Mouse (Mus musculus): ENCODE data around the gene Olfr211. TPM values are rescaled to one million over a fixed set of nuclear protein-coding genes. Genes with fewer than 3 reads are reported as not detected.

The Olfr211 gene
- not detected in 2 replicates for polyA plus RNA-seq (2015; fragmentation: Nextera tagmentation; extraction: Ambion mirVana)

DNA sequence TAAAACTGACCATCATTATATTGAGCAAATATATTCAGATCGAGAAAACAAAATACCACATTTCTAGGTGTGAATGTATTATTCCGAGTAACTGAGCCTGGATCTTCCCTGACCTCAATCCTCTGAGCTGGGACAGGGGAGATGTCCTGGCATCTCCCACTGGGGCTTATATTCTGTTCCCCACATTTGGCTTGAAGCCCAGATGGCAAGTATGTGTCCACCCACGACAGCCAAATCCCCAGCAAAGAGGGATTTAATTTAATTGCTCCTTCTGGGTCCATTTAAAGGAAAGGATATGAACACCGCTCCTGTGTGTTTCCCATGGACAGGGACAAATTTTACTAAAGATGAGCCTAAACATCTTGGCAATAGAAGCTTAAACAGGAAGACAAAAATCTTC lies at the start of gene Olfr211:
Gene Olfr211, plus strand, starts transcription at position 301 of the 400 bp plus-strand sequence.
- no peaks in the 10 kb centered on the region for H3K36me3 ChIP-seq
- 64% methylated on average over 4 of the region's 4 CpGs for WGBS

DNA sequence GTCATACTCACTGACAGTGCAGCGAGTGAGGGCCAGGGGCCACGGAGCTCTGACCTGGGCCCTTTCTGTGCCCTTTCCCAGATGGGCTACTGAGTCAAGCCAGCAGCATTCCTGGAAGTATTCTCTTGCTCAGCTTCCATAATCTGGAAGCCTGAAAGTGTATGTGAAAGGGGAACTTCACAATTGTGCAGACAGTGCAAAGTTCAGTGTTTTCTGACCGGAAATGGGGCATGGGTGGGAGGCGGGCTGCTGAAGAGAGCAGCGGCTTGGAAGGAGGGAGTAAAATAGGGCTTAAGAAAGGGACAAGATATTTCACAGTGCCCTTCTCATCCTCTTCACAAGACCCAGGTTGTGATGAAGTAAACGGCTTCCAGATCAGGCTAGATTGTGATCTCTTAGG lies 49.4 kb upstream of the Olfr211 start:
- no peak for ATAC-seq (ENCODE audit: insufficient number of reproducible peaks, low FRiP score, low TSS enrichment, low read depth)
- Histone ChIP-seq H3K4me3 (no peak overlapping the region), H3K36me3 (no peaks in the 10 kb centered on the region), H3K4me1 (no peaks in the 10 kb centered on the region), H3K9ac (no peak overlapping the region), H3K27me3 (no peaks in the 10 kb centered on the region), H3K27ac (no peak overlapping the region), H3K9me3 (no peaks in the 10 kb centered on the region), H3K4me2 (no peak overlapping the region)
- WGBS: 85% methylated on average over 6 of the region's 6 CpGs

More for the DNA sequence above, at the start of gene Olfr211:
- H3K9ac ChIP-seq: no peak within 1 kb of the TSS
- no peaks in the 10 kb centered on the region for H3K27me3 ChIP-seq
- H3K4me1 ChIP-seq: no peaks in the 10 kb centered on the region
- H3K4me2 ChIP-seq: no peak within 1 kb of the TSS
- no peak within 1 kb of the TSS for H3K4me3 ChIP-seq
- no peak for ATAC-seq (ENCODE audit: insufficient number of reproducible peaks, low FRiP score, low TSS enrichment, low read depth)
- H3K27ac ChIP-seq: no peak within 1 kb of the TSS
- no peaks in the 10 kb centered on the region for H3K9me3 ChIP-seq

DNA sequence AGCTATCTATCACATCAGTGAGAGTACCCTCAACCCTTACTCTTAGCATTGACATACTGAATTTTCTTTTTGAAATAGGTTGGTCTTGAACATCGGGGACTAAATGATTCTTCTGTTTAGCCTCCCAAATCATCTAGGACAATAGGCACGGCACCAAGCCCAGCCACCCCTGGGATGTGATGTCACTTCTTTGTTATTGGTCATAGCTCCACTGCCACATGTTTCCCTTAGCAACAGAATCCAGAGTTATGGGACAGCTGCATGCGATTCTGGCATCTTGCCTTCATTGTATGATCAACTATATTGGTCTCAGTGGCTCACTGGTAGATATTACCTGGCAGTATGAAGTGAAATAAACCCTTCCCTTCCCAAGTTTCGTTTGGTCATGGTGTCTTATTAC lies 48.4 kb upstream of the Olfr211 start:
- Histone ChIP-seq H3K4me3 (no peak overlapping the region), H3K36me3 (no peaks in the 10 kb centered on the region), H3K4me2 (no peak overlapping the region), H3K27me3 (no peaks in the 10 kb centered on the region), H3K9me3 (no peaks in the 10 kb centered on the region), H3K27ac (no peak overlapping the region), H3K4me1 (no peaks in the 10 kb centered on the region), H3K9ac (no peak overlapping the region)
- no peak for ATAC-seq (ENCODE audit: insufficient number of reproducible peaks, low FRiP score, low TSS enrichment, low read depth)
- 63% methylated on average over 4 of the region's 4 CpGs for WGBS

DNA sequence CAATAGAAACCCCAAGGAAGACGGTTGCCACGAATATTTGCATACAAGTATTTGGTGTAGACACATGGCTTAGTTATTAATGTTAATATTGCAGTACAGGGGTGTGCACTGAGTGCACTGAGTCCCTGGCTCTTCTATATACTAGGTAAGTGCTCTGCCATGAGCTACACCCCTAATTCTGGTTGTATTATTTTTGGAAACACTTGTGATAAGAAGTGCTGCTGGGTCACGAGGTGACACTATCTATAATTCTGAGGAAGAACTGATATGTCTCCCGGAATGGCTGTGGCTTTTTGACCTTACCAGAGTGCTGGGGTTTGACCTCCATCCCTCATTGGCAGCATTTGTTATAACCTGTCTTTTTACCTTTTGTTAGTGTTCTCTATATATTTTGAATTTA lies 48.0 kb upstream of the Olfr211 start:
- H3K27ac ChIP-seq: no peak overlapping the region
- WGBS: 78% methylated on average over 4 of the region's 4 CpGs

DNA sequence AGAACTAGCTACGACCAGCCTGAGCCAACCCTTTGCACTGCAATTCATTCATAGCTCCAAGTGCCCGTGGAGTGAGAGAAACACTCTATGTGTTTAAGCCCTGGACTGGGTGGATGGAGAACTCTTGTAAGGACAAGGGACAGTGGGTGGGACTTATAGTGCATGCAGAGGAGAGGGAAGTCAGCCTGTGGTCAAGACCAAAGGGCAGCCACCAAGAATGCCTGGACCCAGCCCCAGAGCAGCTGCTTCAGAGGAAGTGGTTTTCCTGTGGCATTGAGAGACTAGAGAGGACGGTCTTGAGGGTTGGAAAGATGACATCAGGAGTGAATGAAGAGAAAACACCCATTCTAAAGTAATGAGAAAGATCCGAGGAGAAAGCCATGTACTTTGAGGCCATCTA lies 33.1 kb upstream of the Olfr211 start:
- no peak for ATAC-seq (ENCODE audit: insufficient number of reproducible peaks, low FRiP score, low TSS enrichment, low read depth)
- no peak overlapping the region for H3K27ac ChIP-seq
- H3K9me3 ChIP-seq: no peaks in the 10 kb centered on the region
- peaks cover 4% of the 10 kb centered on the region for H3K4me1 ChIP-seq
- 75% methylated on average over 4 of the region's 4 CpGs for WGBS
- no peak overlapping the region for H3K9ac ChIP-seq
- H3K36me3 ChIP-seq: no peaks in the 10 kb centered on the region
- peaks cover 21% of the 10 kb centered on the region for H3K27me3 ChIP-seq
- H3K4me3 ChIP-seq: no peak overlapping the region
- H3K4me2 ChIP-seq: no peak overlapping the region

More for the DNA sequence above, 48.0 kb upstream of the Olfr211 start:
- Histone ChIP-seq H3K9me3 (no peaks in the 10 kb centered on the region), H3K4me3 (no peak overlapping the region), H3K4me1 (no peaks in the 10 kb centered on the region), H3K4me2 (no peak overlapping the region), H3K27me3 (no peaks in the 10 kb centered on the region), H3K36me3 (no peaks in the 10 kb centered on the region), H3K9ac (no peak overlapping the region)
- no peak for ATAC-seq (ENCODE audit: insufficient number of reproducible peaks, low FRiP score, low TSS enrichment, low read depth)

DNA sequence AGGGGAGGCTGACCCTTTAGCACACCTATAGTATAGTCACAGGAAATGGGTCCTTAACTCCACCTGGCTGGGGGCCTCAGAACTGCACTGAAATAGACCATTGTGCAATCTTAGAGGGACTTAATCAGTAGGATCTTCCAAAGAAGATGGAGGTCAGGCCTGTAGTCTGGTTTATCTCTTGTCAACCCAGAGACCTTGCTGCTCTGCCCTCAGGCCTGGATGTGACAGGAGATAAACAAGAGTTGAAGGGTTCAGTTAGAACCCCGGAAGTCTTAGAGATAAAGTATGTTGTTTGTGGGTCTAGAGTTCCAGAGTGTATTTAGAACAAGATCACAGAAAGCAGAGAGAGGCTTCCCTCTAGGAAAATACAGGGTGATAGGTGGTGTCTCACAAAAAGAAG lies 32.4 kb upstream of the Olfr211 start:
- Histone ChIP-seq H3K27me3 (peaks cover 28% of the 10 kb centered on the region), H3K9ac (no peak overlapping the region), H3K4me2 (no peak overlapping the region), H3K9me3 (no peaks in the 10 kb centered on the region), H3K27ac (no peak overlapping the region), H3K36me3 (no peaks in the 10 kb centered on the region), H3K4me1 (peaks cover 6% of the 10 kb centered on the region), H3K4me3 (no peak overlapping the region)
- ATAC-seq (ENCODE audit: insufficient number of reproducible peaks, low FRiP score, low TSS enrichment, low read depth): no peak
- WGBS: 69% methylated on average over 1 of the region's 1 CpGs

DNA sequence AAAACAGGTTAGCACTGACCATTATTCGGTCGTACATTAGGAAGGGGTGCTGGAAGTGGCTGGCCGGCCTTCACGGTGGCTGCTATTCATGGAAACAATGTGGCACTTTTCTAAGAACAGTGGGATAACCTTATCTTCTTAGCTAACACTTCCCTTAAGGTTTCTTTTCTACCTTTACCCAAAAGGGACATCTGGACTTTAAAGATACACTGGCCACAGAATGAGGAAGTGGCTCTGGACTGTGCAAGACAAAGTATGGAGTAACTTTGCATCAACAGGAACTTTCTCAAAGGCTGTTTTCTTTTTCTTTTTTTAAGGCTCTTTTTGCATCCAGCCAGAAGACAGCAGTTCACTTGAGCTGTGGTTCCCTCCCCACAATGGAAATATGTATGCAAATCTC lies 30.2 kb upstream of the Olfr211 start:
- no peak overlapping the region for H3K4me2 ChIP-seq
- no peak for ATAC-seq (ENCODE audit: insufficient number of reproducible peaks, low FRiP score, low TSS enrichment, low read depth)
- WGBS: 77% methylated on average over 4 of the region's 4 CpGs

DNA sequence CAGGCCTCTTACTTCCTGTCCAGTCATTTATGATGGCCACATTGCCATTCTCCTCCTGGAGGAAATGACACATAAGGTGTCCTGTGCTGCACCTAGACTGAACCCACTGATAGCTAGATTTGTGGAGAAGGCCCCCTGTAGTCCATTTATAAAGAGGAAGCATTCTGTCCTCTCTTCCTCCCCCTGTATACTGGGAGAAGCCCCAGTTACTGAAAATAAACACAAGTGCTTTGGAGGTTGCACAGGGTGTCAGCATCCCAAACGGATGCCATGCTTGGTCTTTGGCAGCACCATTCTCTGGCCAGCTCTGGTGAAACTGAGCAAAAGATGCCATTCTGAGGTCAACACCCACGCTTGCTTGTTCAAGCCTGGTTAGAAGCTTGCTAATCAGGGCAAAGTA lies 29.7 kb upstream of the Olfr211 start:
- Histone ChIP-seq H3K4me3 (no peak overlapping the region), H3K9me3 (no peaks in the 10 kb centered on the region), H3K4me2 (no peak overlapping the region), H3K27me3 (peaks cover 39% of the 10 kb centered on the region), H3K36me3 (no peaks in the 10 kb centered on the region), H3K27ac (no peak overlapping the region), H3K4me1 (peaks cover 6% of the 10 kb centered on the region), H3K9ac (no peak overlapping the region)
- 70% methylated on average over 2 of the region's 2 CpGs for WGBS
- no peak for ATAC-seq (ENCODE audit: insufficient number of reproducible peaks, low FRiP score, low TSS enrichment, low read depth)

More for the DNA sequence above, 30.2 kb upstream of the Olfr211 start:
- Histone ChIP-seq H3K27me3 (peaks cover 39% of the 10 kb centered on the region), H3K9ac (no peak overlapping the region), H3K36me3 (no peaks in the 10 kb centered on the region), H3K27ac (no peak overlapping the region), H3K4me1 (peaks cover 6% of the 10 kb centered on the region), H3K4me3 (no peak overlapping the region), H3K9me3 (no peaks in the 10 kb centered on the region)

DNA sequence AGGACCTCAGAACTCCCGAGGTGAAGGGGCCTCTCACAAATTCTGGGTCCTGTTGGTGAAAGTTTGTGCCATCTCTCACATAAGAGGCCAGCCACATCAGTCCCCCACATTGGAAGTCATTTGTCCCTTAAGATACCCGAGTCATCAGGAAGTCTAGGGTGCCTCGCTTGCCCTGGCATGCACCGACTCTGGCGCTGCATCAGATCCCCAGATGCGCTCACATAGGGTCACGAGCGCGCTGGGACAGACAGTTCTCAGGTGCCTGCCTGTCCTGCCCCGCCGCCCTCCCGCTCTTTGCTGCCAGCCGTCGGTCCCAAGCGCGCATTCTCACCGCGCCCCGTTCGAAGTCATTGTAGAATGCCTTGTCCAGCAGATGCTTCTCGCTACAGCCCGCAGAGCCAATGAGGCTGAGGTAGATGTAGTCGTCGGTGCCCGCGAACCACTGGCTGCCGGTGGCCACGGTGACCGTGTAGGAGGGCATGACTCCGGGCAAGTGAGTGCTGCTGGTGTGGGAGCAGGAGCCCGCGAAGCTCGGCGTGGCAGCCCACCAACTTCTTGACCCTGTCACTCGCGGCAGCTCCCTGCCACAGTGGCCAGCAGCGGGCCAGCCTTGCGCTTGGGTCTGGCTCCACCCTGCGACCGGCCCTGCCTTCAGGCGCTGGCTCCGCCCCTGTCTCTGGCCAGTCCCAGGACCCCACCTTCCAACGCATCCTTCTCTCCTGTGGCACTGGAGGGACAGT lies 28.2 kb upstream of the Olfr211 start, which contains the start of gene Alox5:
Gene Alox5, minus strand, starts transcription at position 635 of the 740 bp plus-strand sequence.
- ATAC-seq (ENCODE audit: insufficient number of reproducible peaks, low FRiP score, low TSS enrichment, low read depth): no peak
- Histone ChIP-seq H3K9me3 (no peaks in the 10 kb centered on the region), H3K4me2 (peak within 1 kb of the TSS; percentile 36), H3K9ac (no peak within 1 kb of the TSS), H3K27me3 (peaks cover 39% of the 10 kb centered on the region), H3K27ac (no peak within 1 kb of the TSS), H3K4me1 (peaks cover 6% of the 10 kb centered on the region), H3K36me3 (no peaks in the 10 kb centered on the region), H3K4me3 (peak within 1 kb of the TSS; percentile 27)
- WGBS: 2% methylated on average over 42 of the region's 43 CpGs

DNA sequence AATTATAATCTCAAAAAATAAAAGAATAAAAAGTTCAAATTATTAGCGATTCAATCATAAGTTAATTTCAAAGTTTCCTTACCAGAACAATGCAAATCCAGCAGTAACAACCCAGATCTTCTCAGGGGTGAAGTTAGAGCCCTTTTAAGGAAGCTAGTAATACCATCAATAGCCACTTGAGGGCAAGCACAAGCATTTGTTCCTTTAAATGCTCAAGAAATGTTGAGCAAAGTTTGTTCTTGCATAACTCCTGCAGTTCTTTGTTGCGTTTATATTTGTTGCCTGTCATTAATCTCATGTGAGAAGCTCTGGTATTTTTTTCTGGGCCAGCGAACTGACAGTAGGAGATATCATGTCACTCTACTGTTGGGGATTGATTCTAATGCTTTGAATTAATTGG lies 20.8 kb upstream of the Olfr211 start:
- WGBS: 26% methylated on average over 3 of the region's 3 CpGs
- no peak overlapping the region for H3K27ac ChIP-seq
- ATAC-seq (ENCODE audit: insufficient number of reproducible peaks, low FRiP score, low TSS enrichment, low read depth): no peak
- H3K4me3 ChIP-seq: no peak overlapping the region
- no peak overlapping the region for H3K9ac ChIP-seq
- H3K27me3 ChIP-seq: no peaks in the 10 kb centered on the region
- H3K4me2 ChIP-seq: no peak overlapping the region
- no peaks in the 10 kb centered on the region for H3K36me3 ChIP-seq
- no peaks in the 10 kb centered on the region for H3K9me3 ChIP-seq
- no peaks in the 10 kb centered on the region for H3K4me1 ChIP-seq

DNA sequence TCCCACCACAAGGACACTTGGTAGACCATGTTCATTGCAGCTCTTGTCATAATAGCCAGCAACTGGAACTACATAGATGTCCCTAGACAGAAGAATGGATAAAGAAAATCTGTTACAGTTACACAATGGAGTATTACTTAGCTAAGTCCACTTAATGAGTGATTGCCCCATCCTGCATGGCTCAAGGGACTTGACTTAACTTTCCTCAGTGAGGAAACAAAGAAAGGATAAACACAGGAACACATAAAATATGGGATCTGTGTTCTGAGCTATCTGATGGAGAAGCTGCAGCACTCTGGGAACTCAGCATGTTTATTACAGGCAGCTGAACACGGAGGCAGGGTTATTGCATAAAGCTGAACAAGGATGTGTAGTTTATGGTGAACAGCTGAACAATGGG lies 3.8 kb upstream of the Olfr211 start:
- no peaks in the 10 kb centered on the region for H3K9me3 ChIP-seq
- WGBS: 75% methylated on average over 1 of the region's 1 CpGs
- no peaks in the 10 kb centered on the region for H3K36me3 ChIP-seq
- H3K9ac ChIP-seq: no peak overlapping the region
- no peak overlapping the region for H3K4me2 ChIP-seq
- H3K27ac ChIP-seq: no peak overlapping the region
- no peaks in the 10 kb centered on the region for H3K4me1 ChIP-seq
- H3K27me3 ChIP-seq: no peaks in the 10 kb centered on the region
- no peak overlapping the region for H3K4me3 ChIP-seq
- ATAC-seq (ENCODE audit: insufficient number of reproducible peaks, low FRiP score, low TSS enrichment, low read depth): no peak

DNA sequence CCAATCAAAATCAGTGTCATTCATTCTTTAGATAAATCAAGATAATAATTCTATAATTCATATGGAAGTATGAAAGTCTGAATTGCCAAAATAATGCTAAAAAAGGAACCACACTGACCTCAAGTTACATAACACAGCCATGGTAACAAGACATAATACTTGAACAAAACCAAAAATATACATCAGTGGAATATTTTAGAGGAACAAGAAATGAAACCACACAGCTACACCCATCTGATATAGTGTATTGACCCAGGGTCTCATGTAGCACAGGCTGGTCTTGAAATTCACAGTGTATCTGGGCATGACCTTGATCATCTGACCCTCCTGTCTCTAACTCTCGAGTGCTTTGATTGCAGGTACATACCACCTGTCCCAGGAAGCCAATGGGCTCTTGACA lies 2.1 kb upstream of the Olfr211 start:
- Histone ChIP-seq H3K27ac (no peak overlapping the region), H3K4me3 (no peak overlapping the region), H3K4me1 (no peaks in the 10 kb centered on the region), H3K9ac (no peak overlapping the region), H3K36me3 (no peaks in the 10 kb centered on the region), H3K9me3 (no peaks in the 10 kb centered on the region), H3K27me3 (no peaks in the 10 kb centered on the region), H3K4me2 (no peak overlapping the region)
- no peak for ATAC-seq (ENCODE audit: insufficient number of reproducible peaks, low FRiP score, low TSS enrichment, low read depth)
- 51% methylated on average over 1 of the region's 1 CpGs for WGBS

DNA sequence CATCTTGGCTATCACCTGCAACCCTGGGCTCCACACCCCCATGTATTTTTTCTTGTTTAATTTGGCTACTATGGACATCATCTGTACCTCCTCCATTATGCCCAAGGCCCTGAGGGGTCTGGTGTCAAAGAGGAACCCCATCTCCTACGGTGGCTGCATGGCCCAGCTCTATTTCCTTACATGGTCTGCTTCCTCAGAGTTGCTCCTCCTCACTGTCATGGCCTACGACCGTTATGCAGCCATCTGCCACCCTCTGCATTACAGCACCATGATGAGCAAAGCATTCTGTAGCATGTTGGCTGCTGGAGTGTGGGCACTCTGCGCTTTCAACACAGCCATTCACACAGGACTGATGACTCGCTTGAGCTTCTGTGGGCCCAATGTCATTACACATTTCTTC lies 4.9 kb downstream of the Olfr211 start:
- H3K4me3 ChIP-seq: no peak overlapping the region
- no peaks in the 10 kb centered on the region for H3K36me3 ChIP-seq
- H3K27ac ChIP-seq: no peak overlapping the region
- no peak for ATAC-seq (ENCODE audit: insufficient number of reproducible peaks, low FRiP score, low TSS enrichment, low read depth)
- no peak overlapping the region for H3K9ac ChIP-seq
- H3K4me2 ChIP-seq: no peak overlapping the region
- WGBS: 86% methylated on average over 5 of the region's 5 CpGs
- no peaks in the 10 kb centered on the region for H3K27me3 ChIP-seq
- H3K4me1 ChIP-seq: no peaks in the 10 kb centered on the region
- no peaks in the 10 kb centered on the region for H3K9me3 ChIP-seq
